Mouse (Mus musculus): ENCODE measurements around the gene Slc16a12. TPM values are rescaled to one million over a fixed set of nuclear protein-coding genes. Genes with fewer than 3 reads are reported as not detected.

The Slc16a12 gene
- polyA plus RNA-seq (2012; rRNA removed), result 0.33 and 0.57 TPM in 2 replicates

DNA sequence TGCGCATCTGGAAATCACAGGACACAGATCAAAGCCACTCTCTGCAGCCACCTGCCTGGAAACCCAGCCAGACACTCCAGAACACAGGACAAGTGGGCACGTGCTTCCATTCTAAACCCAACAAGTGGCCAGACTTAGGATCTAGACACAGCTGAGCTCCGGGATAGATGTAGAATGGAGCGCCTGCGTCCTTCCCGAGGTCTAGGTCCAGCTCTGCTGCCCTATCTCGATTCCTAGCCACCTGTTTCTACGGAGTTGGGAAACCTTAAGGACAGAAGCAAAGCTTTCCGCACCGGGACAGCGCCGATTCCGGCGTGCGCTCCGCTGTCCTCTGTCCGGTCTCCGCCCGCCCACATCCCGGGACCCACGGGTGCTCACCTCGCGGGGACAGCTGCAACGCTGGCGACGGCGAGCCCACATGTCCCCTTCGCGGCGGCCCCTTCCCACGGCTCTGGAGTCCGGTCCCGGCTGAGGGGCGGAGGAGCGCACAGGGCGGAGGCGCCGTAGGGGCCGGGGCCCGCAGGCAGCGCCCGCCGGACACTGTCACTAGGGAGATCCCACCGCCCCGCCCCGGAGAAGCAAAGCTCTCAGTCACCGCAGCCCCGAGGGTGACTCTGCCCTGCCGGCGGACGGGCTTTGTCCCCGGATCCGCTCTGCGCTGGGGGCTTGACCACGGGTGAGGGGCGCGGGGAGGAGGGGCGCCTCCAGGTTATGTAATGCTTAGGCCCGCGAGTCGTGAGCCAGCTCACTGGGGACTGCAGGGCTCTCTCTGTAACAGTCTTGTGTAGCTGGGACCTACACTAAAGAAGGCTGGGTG, at the start of gene Slc16a12:
Gene Slc16a12, minus strand, starts transcription at position 602 of the 817 bp plus-strand sequence.
- Histone ChIP-seq H3K4me1 (ENCODE audit: control insufficient read depth, insufficient read depth, low read length) (peaks cover 6% of the 10 kb centered on the region), H3K36me3 (ENCODE audit: control insufficient read depth, insufficient read depth, low read length) (no peaks in the 10 kb centered on the region), H3K27ac (ENCODE audit: control insufficient read depth, insufficient read depth, low read depth, low read length) (no peak within 1 kb of the TSS), H3K4me3 (ENCODE audit: control insufficient read depth, low read depth, low read length) (peak within 1 kb of the TSS; percentile 63), H3K27me3 (ENCODE audit: control insufficient read depth, insufficient read depth, low read length) (0 out of 2 replicates have a peak, but pooled peaks cover 3% of the 10 kb centered on the region)
- TF ChIP-seq POLR2A (IDR thresholded peaks at IDR 0.05; ENCODE audit: control insufficient read depth, low read depth, low read length), result no peak
- TF ChIP-seq CTCF (IDR thresholded peaks at IDR 0.05; ENCODE audit: control insufficient read depth, insufficient read depth, insufficient replicate concordance, low read depth, low read length), result no peak

DNA sequence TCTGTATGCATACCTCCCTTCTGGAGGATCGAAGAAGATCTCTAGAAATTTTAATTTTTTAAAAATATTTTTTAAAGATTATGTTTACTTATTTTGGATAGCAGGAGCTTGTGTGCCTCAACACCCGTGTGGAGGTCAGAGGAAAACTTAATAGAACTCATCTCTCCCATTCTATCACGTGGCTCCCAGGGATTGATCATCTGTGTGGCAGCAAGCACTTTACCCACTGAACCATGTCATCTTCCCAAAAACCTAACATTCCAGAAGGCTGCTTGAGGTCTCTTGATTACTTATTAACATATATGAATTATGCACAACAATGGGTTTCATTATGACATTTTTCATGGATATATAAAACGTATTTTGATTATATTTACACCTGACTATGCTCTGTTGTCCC, 49.3 kb upstream of the Slc16a12 start:
- Histone ChIP-seq H3K27me3 (ENCODE audit: control insufficient read depth, insufficient read depth, low read length) (no peaks in the 10 kb centered on the region), H3K36me3 (ENCODE audit: control insufficient read depth, insufficient read depth, low read length) (no peaks in the 10 kb centered on the region), H3K4me3 (ENCODE audit: control insufficient read depth, low read depth, low read length) (no peak overlapping the region), H3K4me1 (ENCODE audit: control insufficient read depth, insufficient read depth, low read length) (no peaks in the 10 kb centered on the region), H3K27ac (ENCODE audit: control insufficient read depth, insufficient read depth, low read depth, low read length) (no peak overlapping the region)
- TF ChIP-seq CTCF (IDR thresholded peaks at IDR 0.05; ENCODE audit: control insufficient read depth, insufficient read depth, insufficient replicate concordance, low read depth, low read length) (no peak), POLR2A (IDR thresholded peaks at IDR 0.05; ENCODE audit: control insufficient read depth, low read depth, low read length) (no peak)

DNA sequence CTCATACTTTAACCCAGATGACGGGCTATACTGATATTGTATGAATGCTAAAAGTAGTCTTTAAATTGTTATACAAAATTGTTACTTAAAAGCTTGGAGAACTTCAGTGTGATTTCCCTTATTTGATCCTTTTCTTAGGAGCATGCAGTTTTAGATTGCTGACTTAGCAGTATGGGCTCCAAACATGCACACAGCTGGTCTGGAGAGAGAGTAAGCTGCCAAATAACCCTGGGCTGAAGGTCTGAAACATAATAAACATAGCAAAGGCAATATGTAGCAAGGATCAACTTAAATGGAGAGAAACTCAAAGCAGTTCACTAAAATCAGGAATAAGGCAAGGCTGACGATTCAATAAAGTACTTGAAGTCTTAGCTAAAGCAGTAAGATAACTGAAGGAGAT, 35.4 kb upstream of the Slc16a12 start:
- Histone ChIP-seq H3K36me3 (ENCODE audit: control insufficient read depth, insufficient read depth, low read length) (no peaks in the 10 kb centered on the region), H3K27ac (ENCODE audit: control insufficient read depth, insufficient read depth, low read depth, low read length) (no peak overlapping the region), H3K27me3 (ENCODE audit: control insufficient read depth, insufficient read depth, low read length) (no peaks in the 10 kb centered on the region), H3K4me3 (ENCODE audit: control insufficient read depth, low read depth, low read length) (no peak overlapping the region), H3K4me1 (ENCODE audit: control insufficient read depth, insufficient read depth, low read length) (no peaks in the 10 kb centered on the region)
- TF ChIP-seq POLR2A (IDR thresholded peaks at IDR 0.05; ENCODE audit: control insufficient read depth, low read depth, low read length), result no peak

DNA sequence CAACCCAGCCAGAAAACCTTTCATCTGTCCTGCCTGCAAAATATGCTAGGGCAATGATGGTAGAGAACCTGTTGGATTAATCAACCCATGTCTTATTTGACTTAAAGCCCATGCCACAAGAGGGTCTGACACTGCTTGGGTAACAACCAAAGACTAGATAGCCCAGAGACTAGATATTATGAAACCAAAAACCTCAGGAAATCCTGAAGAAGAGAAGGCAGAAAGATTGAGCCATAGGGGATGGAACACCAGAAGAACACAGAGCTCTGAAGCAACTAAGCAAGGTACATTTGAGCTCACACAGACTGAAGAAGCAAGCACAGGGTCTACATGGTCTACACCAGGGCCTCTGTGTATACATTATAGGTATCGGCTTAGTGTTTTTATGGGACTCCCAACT, 31.9 kb upstream of the Slc16a12 start:
- Histone ChIP-seq H3K36me3 (ENCODE audit: control insufficient read depth, insufficient read depth, low read length) (no peaks in the 10 kb centered on the region), H3K27ac (ENCODE audit: control insufficient read depth, insufficient read depth, low read depth, low read length) (no peak overlapping the region), H3K4me3 (ENCODE audit: control insufficient read depth, low read depth, low read length) (no peak overlapping the region), H3K27me3 (ENCODE audit: control insufficient read depth, insufficient read depth, low read length) (no peaks in the 10 kb centered on the region), H3K4me1 (ENCODE audit: control insufficient read depth, insufficient read depth, low read length) (no peaks in the 10 kb centered on the region)
- TF ChIP-seq POLR2A (IDR thresholded peaks at IDR 0.05; ENCODE audit: control insufficient read depth, low read depth, low read length) (no peak), CTCF (IDR thresholded peaks at IDR 0.05; ENCODE audit: control insufficient read depth, insufficient read depth, insufficient replicate concordance, low read depth, low read length) (no peak)

DNA sequence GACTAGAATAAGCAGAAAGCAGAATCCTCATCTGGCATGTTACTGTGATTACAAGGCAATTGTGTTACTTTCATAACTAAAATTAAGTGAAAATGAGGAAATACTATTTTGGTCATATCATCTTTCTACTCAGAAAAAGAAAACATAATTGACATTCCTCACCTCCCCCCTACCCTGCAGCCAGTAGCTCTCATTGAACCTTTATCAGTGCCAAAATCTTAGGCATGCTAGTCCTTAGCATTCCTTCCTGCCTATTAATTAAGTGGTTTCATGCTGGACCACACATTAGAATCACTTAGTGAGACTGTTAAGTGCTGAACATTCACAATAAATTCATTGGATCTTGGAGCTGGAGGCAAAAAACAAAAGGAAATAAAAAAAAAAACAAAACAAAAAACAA, 31.0 kb upstream of the Slc16a12 start:
- Histone ChIP-seq H3K27ac (ENCODE audit: control insufficient read depth, insufficient read depth, low read depth, low read length) (no peak overlapping the region), H3K4me3 (ENCODE audit: control insufficient read depth, low read depth, low read length) (no peak overlapping the region)
- no peak for TF ChIP-seq CTCF (IDR thresholded peaks at IDR 0.05; ENCODE audit: control insufficient read depth, insufficient read depth, insufficient replicate concordance, low read depth, low read length)
- TF ChIP-seq POLR2A (IDR thresholded peaks at IDR 0.05; ENCODE audit: control insufficient read depth, low read depth, low read length), result no peak

DNA sequence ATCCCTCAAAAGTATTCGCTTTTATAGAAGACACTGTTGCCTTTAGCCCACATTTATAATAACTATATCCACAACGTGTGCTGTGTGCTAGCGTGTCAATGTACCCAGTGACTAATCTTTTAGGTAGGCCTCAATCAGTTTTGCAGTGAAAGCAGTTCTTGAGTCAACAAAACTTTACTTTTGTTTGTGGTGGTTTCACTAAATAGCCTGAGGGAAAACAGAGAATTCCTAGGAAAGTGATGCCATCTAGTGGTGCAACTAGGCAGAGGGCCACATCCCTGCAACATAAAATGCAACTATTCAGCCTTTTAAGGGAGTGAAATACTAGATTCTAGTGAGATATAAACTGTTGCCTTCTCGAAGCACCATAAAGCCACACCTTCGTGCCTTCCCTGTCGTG, 25.7 kb upstream of the Slc16a12 start:
- Histone ChIP-seq H3K36me3 (ENCODE audit: control insufficient read depth, insufficient read depth, low read length) (no peaks in the 10 kb centered on the region), H3K4me1 (ENCODE audit: control insufficient read depth, insufficient read depth, low read length) (no peaks in the 10 kb centered on the region), H3K27me3 (ENCODE audit: control insufficient read depth, insufficient read depth, low read length) (no peaks in the 10 kb centered on the region), H3K4me3 (ENCODE audit: control insufficient read depth, low read depth, low read length) (no peak overlapping the region), H3K27ac (ENCODE audit: control insufficient read depth, insufficient read depth, low read depth, low read length) (no peak overlapping the region)
- TF ChIP-seq POLR2A (IDR thresholded peaks at IDR 0.05; ENCODE audit: control insufficient read depth, low read depth, low read length), result no peak
- no peak for TF ChIP-seq CTCF (IDR thresholded peaks at IDR 0.05; ENCODE audit: control insufficient read depth, insufficient read depth, insufficient replicate concordance, low read depth, low read length)

More for the DNA sequence above, 31.0 kb upstream of the Slc16a12 start:
- Histone ChIP-seq H3K27me3 (ENCODE audit: control insufficient read depth, insufficient read depth, low read length) (no peaks in the 10 kb centered on the region), H3K36me3 (ENCODE audit: control insufficient read depth, insufficient read depth, low read length) (no peaks in the 10 kb centered on the region), H3K4me1 (ENCODE audit: control insufficient read depth, insufficient read depth, low read length) (no peaks in the 10 kb centered on the region)

DNA sequence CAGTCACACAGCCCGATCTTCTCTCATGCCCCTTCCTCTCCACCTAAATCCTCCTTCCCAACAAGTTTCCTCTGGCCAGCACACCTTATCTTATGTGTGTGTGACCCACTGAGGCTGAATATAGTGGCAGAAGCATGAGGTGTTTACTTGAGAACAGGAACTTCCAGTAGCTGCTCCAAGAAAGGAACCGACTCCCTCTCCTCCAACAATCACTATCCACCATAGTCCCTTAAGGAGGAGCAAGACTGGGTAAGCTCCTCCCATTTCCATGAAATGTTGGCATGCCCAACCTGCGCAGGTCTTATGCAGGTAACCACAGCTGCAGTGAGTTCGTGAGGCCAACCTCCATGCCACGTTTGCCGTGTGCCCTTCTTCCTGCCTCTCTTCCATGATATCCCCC, 23.7 kb upstream of the Slc16a12 start:
- Histone ChIP-seq H3K27me3 (ENCODE audit: control insufficient read depth, insufficient read depth, low read length) (no peaks in the 10 kb centered on the region), H3K4me1 (ENCODE audit: control insufficient read depth, insufficient read depth, low read length) (no peaks in the 10 kb centered on the region), H3K4me3 (ENCODE audit: control insufficient read depth, low read depth, low read length) (no peak overlapping the region), H3K36me3 (ENCODE audit: control insufficient read depth, insufficient read depth, low read length) (no peaks in the 10 kb centered on the region), H3K27ac (ENCODE audit: control insufficient read depth, insufficient read depth, low read depth, low read length) (no peak overlapping the region)
- TF ChIP-seq POLR2A (IDR thresholded peaks at IDR 0.05; ENCODE audit: control insufficient read depth, low read depth, low read length) (no peak), CTCF (IDR thresholded peaks at IDR 0.05; ENCODE audit: control insufficient read depth, insufficient read depth, insufficient replicate concordance, low read depth, low read length) (no peak)
